Mouse (Mus musculus): ENCODE measurements around the gene Myzap. TPM values are rescaled to one million over a fixed set of nuclear protein-coding genes. Genes with fewer than 3 reads are reported as not detected.

Gene Myzap
- polyA plus RNA-seq, 1 experiment from 2014 or later = 18.6 TPM

GRCm38 (mm10) chr9:71611876-71612275, 19.7 kb upstream of the Myzap start:
- no peak overlapping the region for H3K27ac ChIP-seq (replicated peaks; ENCODE audit: low read depth, low read length)
- H3K9ac ChIP-seq (ENCODE audit: low read depth, low read length) = no peak overlapping the region
- ATAC-seq (ENCODE audit: low read depth) (no peak), DNase-seq (ENCODE audit: low spot score) (no peak)
- WGBS = 84% methylated on average over 4 of the region's 4 CpGs
- no peak overlapping the region for H3K4me3 ChIP-seq (ENCODE audit: low read depth, low read length)
- no peak overlapping the region for H3K4me2 ChIP-seq (ENCODE audit: low read depth, low read length)
- peaks cover 5% of the 10 kb centered on the region for H3K4me1 ChIP-seq (ENCODE audit: control insufficient read depth, insufficient read depth, low read length)
- no peaks in the 10 kb centered on the region for H3K9me3 ChIP-seq (ENCODE audit: control insufficient read depth, low read length)
- H3K36me3 ChIP-seq (ENCODE audit: control insufficient read depth, insufficient read depth, low read length) = no peaks in the 10 kb centered on the region
- H3K27me3 ChIP-seq (replicated peaks; ENCODE audit: control insufficient read depth, insufficient read depth, low read length) = no peaks in the 10 kb centered on the region

DNA sequence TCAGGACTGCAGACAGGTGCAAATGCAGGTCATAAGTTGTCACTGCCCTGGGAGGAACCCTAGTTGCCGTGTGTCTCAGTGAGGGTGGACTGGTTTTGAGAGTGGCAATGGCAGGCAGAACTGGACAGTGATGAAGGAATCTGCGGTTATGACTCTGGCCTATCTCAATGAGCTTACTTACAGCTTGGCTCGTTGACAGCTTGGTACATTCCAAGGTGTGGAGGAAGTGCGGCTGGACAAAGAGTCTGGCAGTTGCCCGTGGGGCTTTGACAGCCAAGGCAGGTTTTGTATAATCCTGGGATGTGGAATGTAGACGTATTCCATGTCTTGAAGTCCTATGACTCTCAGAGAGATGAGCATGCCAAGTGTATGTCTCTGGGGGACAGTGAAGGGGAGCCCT, 16.9 kb upstream of the Myzap start:
- Histone ChIP-seq H3K27me3 (replicated peaks; ENCODE audit: control insufficient read depth, insufficient read depth, low read length) (no peaks in the 10 kb centered on the region), H3K27ac (replicated peaks; ENCODE audit: low read depth, low read length) (no peak overlapping the region), H3K4me3 (ENCODE audit: low read depth, low read length) (no peak overlapping the region), H3K9me3 (ENCODE audit: control insufficient read depth, low read length) (no peaks in the 10 kb centered on the region), H3K4me1 (ENCODE audit: control insufficient read depth, insufficient read depth, low read length) (peaks cover 5% of the 10 kb centered on the region), H3K36me3 (ENCODE audit: control insufficient read depth, insufficient read depth, low read length) (no peaks in the 10 kb centered on the region), H3K4me2 (ENCODE audit: low read depth, low read length) (no peak overlapping the region), H3K9ac (ENCODE audit: low read depth, low read length) (no peak overlapping the region)
- no peak for ATAC-seq (ENCODE audit: low read depth)
- WGBS = 64% methylated on average over 6 of the region's 6 CpGs
- no peak for DNase-seq (ENCODE audit: low spot score)

GRCm38 (mm10) chr9:71606296-71607057, 14.3 kb upstream of the Myzap start:
- Histone ChIP-seq H3K36me3 (ENCODE audit: control insufficient read depth, insufficient read depth, low read length) (no peaks in the 10 kb centered on the region), H3K27ac (replicated peaks; ENCODE audit: low read depth, low read length) (peak overlapping the region; percentile 18; the same call in 1 of the 2 replicates), H3K9ac (ENCODE audit: low read depth, low read length) (no peak overlapping the region), H3K9me3 (ENCODE audit: control insufficient read depth, low read length) (no peaks in the 10 kb centered on the region), H3K4me3 (ENCODE audit: low read depth, low read length) (no peak overlapping the region), H3K4me2 (ENCODE audit: low read depth, low read length) (no peak overlapping the region), H3K4me1 (ENCODE audit: control insufficient read depth, insufficient read depth, low read length) (peaks cover 5% of the 10 kb centered on the region), H3K27me3 (replicated peaks; ENCODE audit: control insufficient read depth, insufficient read depth, low read length) (no peaks in the 10 kb centered on the region)
- ATAC-seq (ENCODE audit: low read depth) = no peak
- DNase-seq (ENCODE audit: low spot score) = peak; percentile 49
- 73% methylated on average over 13 of the region's 13 CpGs for WGBS

- Histone ChIP-seq H3K4me3 (ENCODE audit: low read depth, low read length) (no peak overlapping the region), H3K9ac (ENCODE audit: low read depth, low read length) (no peak overlapping the region), H3K36me3 (ENCODE audit: control insufficient read depth, insufficient read depth, low read length) (no peaks in the 10 kb centered on the region), H3K4me1 (ENCODE audit: control insufficient read depth, insufficient read depth, low read length) (peaks cover 5% of the 10 kb centered on the region), H3K4me2 (ENCODE audit: low read depth, low read length) (no peak overlapping the region), H3K9me3 (ENCODE audit: control insufficient read depth, low read length) (no peaks in the 10 kb centered on the region), H3K27ac (replicated peaks; ENCODE audit: low read depth, low read length) (no peak overlapping the region), H3K27me3 (replicated peaks; ENCODE audit: control insufficient read depth, insufficient read depth, low read length) (no peaks in the 10 kb centered on the region)
- no peak for DNase-seq (ENCODE audit: low spot score)
- no peak for ATAC-seq (ENCODE audit: low read depth)
- WGBS = 30% methylated on average over 6 of the region's 6 CpGs
Measured at GRCm38 (mm10) chr9:71604914-71605635, 12.9 kb upstream of the Myzap start.

- H3K36me3 ChIP-seq (ENCODE audit: control insufficient read depth, insufficient read depth, low read length) = no peaks in the 10 kb centered on the region
- no peaks in the 10 kb centered on the region for H3K9me3 ChIP-seq (ENCODE audit: control insufficient read depth, low read length)
- no peak overlapping the region for H3K4me2 ChIP-seq (ENCODE audit: low read depth, low read length)
- no peak overlapping the region for H3K4me3 ChIP-seq (ENCODE audit: low read depth, low read length)
- peaks cover 5% of the 10 kb centered on the region; the same call in 1 of the 2 replicates for H3K4me1 ChIP-seq (ENCODE audit: control insufficient read depth, insufficient read depth, low read length)
- no peak overlapping the region for H3K27ac ChIP-seq (replicated peaks; ENCODE audit: low read depth, low read length)
- H3K9ac ChIP-seq (ENCODE audit: low read depth, low read length) = no peak overlapping the region
- ATAC-seq (ENCODE audit: low read depth) (no peak), DNase-seq (ENCODE audit: low spot score) (no peak)
- WGBS = 78% methylated on average over 7 of the region's 7 CpGs
- no peaks in the 10 kb centered on the region for H3K27me3 ChIP-seq (replicated peaks; ENCODE audit: control insufficient read depth, insufficient read depth, low read length)
Measured at GRCm38 (mm10) chr9:71599861-71600260, 7.7 kb upstream of the Myzap start.

GRCm38 (mm10) chr9:71596888-71597287, 4.7 kb upstream of the Myzap start:
- Histone ChIP-seq H3K27ac (replicated peaks; ENCODE audit: low read depth, low read length) (no peak overlapping the region), H3K9me3 (ENCODE audit: control insufficient read depth, low read length) (no peaks in the 10 kb centered on the region), H3K36me3 (ENCODE audit: control insufficient read depth, insufficient read depth, low read length) (no peaks in the 10 kb centered on the region), H3K4me2 (ENCODE audit: low read depth, low read length) (no peak overlapping the region), H3K4me3 (ENCODE audit: low read depth, low read length) (no peak overlapping the region), H3K27me3 (replicated peaks; ENCODE audit: control insufficient read depth, insufficient read depth, low read length) (no peaks in the 10 kb centered on the region), H3K9ac (ENCODE audit: low read depth, low read length) (no peak overlapping the region), H3K4me1 (ENCODE audit: control insufficient read depth, insufficient read depth, low read length) (peaks cover 12% of the 10 kb centered on the region)
- DNase-seq (ENCODE audit: low spot score) = no peak
- WGBS = 47% methylated on average over 6 of the region's 6 CpGs
- no peak for ATAC-seq (ENCODE audit: low read depth)

- ATAC-seq (ENCODE audit: low read depth) (no peak; the same call in 1 of the 2 replicates), DNase-seq (ENCODE audit: low spot score) (no peak)
- peaks cover 12% of the 10 kb centered on the region for H3K4me1 ChIP-seq (ENCODE audit: control insufficient read depth, insufficient read depth, low read length)
- H3K27me3 ChIP-seq (replicated peaks; ENCODE audit: control insufficient read depth, insufficient read depth, low read length) = no peaks in the 10 kb centered on the region
- 35% methylated on average over 6 of the region's 6 CpGs for WGBS
- peak overlapping the region; percentile 61 for H3K4me3 ChIP-seq (ENCODE audit: low read depth, low read length)
- H3K36me3 ChIP-seq (ENCODE audit: control insufficient read depth, insufficient read depth, low read length) = no peaks in the 10 kb centered on the region
- H3K27ac ChIP-seq (replicated peaks; ENCODE audit: low read depth, low read length) = no peak overlapping the region
- peak overlapping the region; percentile 84 for H3K4me2 ChIP-seq (ENCODE audit: low read depth, low read length)
- H3K9ac ChIP-seq (ENCODE audit: low read depth, low read length) = peak overlapping the region; percentile 71; the same call in 1 of the 2 replicates
- H3K9me3 ChIP-seq (ENCODE audit: control insufficient read depth, low read length) = no peaks in the 10 kb centered on the region
Measured at GRCm38 (mm10) chr9:71592577-71593285, 571 bp upstream of the Myzap start.

DNA sequence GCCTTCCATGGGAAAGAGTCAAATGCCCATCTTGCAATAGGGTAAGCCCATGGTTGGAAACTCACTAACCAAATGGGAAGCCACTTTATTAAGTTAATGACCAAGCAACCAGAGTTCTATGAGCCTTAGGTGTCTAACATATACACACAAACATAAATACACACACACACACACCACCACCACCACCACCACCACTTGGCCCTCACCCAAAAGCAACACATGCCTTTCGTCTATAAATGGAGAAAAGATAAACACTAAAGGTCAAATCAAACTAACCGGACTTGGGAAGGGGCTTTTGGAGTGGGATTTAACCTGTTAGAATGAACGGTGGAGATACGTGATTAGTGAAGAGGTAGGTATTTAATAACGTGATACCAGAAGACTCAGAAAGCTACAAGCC, 1.1 kb downstream of the Myzap start:
- WGBS = 62% methylated on average over 5 of the region's 5 CpGs
- no peaks in the 10 kb centered on the region for H3K36me3 ChIP-seq (ENCODE audit: control insufficient read depth, insufficient read depth, low read length)
- H3K4me1 ChIP-seq (ENCODE audit: control insufficient read depth, insufficient read depth, low read length) = peaks cover 7% of the 10 kb centered on the region; the same call in 1 of the 2 replicates
- no peak overlapping the region for H3K9ac ChIP-seq (ENCODE audit: low read depth, low read length)
- no peaks in the 10 kb centered on the region for H3K9me3 ChIP-seq (ENCODE audit: control insufficient read depth, low read length)
- no peaks in the 10 kb centered on the region for H3K27me3 ChIP-seq (replicated peaks; ENCODE audit: control insufficient read depth, insufficient read depth, low read length)
- H3K4me3 ChIP-seq (ENCODE audit: low read depth, low read length) = peak overlapping the region; percentile 61
- peak overlapping the region; percentile 84 for H3K4me2 ChIP-seq (ENCODE audit: low read depth, low read length)
- DNase-seq (ENCODE audit: low spot score) = no peak
- no peak for ATAC-seq (ENCODE audit: low read depth)
- H3K27ac ChIP-seq (replicated peaks; ENCODE audit: low read depth, low read length) = no peak overlapping the region
